Mouse (Mus musculus) ES-Bruce4 (cell line): ENCODE data around the gene Sh3rf1. TPM values are rescaled to one million over a fixed set of nuclear protein-coding genes. Genes with fewer than 3 reads are reported as not detected.

Source experiments
- H3K27ac ChIP-seq: 2 replicates; pipeline ENCODE4 v1.5.1; 2012; ENCODE audit warnings: low read length, inconsistent platforms; ENCODE audit not compliant: insufficient read depth
- H3K27me3 ChIP-seq: 2 replicates; pipeline ENCODE4 v1.6.1; 2012; ENCODE audit warnings: mild to moderate bottlenecking, low read length, inconsistent platforms; ENCODE audit not compliant: control insufficient read depth, poor library complexity, insufficient read depth, severe bottlenecking
- H3K36me3 ChIP-seq: 2 replicates; pipeline ENCODE4 v1.6.1; 2012; ENCODE audit warnings: inconsistent platforms, mild to moderate bottlenecking, low read length, moderate library complexity; ENCODE audit not compliant: control insufficient read depth, poor library complexity, insufficient read depth, severe bottlenecking
- H3K4me1 ChIP-seq: one replicate; pipeline ENCODE4 v1.8.1; 2011; ENCODE audit warnings: low read length; ENCODE audit not compliant: control insufficient read depth, insufficient read depth
- H3K4me3 ChIP-seq: 2 replicates; pipeline ENCODE4 v1.5.1; 2011; ENCODE audit warnings: low read depth, mild to moderate bottlenecking, low read length
- H3K9ac ChIP-seq: 2 replicates; pipeline ENCODE4 v1.6.1; 2012; ENCODE audit warnings: low read depth, mild to moderate bottlenecking, inconsistent platforms; ENCODE audit not compliant: poor library complexity, severe bottlenecking
- H3K9me3 ChIP-seq: replicated peaks from 2 replicates; pipeline ENCODE4 v1.6.1; 2012; ENCODE audit warnings: mild to moderate bottlenecking, low read length, inconsistent platforms; ENCODE audit not compliant: control insufficient read depth, poor library complexity, insufficient read depth, severe bottlenecking
- CTCF ChIP-seq: IDR thresholded peaks from one replicate; pipeline ENCODE4 v1.8.1; 2011; ENCODE audit warnings: low read depth, low read length
- EP300 ChIP-seq: IDR thresholded peaks from 2 replicates; pipeline ENCODE4 v1.6.1; 2011; ENCODE audit warnings: low read depth, low read length; ENCODE audit not compliant: insufficient read depth
- POLR2A ChIP-seq: IDR thresholded peaks from one replicate; pipeline ENCODE4 v1.8.1; 2011; ENCODE audit warnings: low read length; ENCODE audit not compliant: insufficient read depth
- polyA plus RNA-seq: library from polyadenylated mRNA; stranded (reverse); fragments of >200 nt; gene quantifications from 2 replicates; pipeline ENCODE4 v1.2.4, GENCODE M21; 2011; ENCODE audit warnings: low read depth; ENCODE audit not compliant: missing spikeins, insufficient read depth, insufficient read length

Gene Sh3rf1
- polyA plus RNA-seq, 1 experiment = 19.0 TPM

- H3K9ac ChIP-seq = no peak overlapping the region
- no peaks in the 10 kb centered on the region for H3K36me3 ChIP-seq
- H3K4me1 ChIP-seq = no peaks in the 10 kb centered on the region
- no peaks in the 10 kb centered on the region for H3K27me3 ChIP-seq
- TF ChIP-seq POLR2A (no peak), EP300 (no peak), CTCF (no peak)
- no peak overlapping the region for H3K27ac ChIP-seq
- H3K9me3 ChIP-seq = no peaks in the 10 kb centered on the region
- no peak overlapping the region for H3K4me3 ChIP-seq
Measured at GRCm38 (mm10) chr8:61181592-61181991, 42.1 kb upstream of the Sh3rf1 start.

- no peak overlapping the region for H3K9ac ChIP-seq
- no peak overlapping the region for H3K4me3 ChIP-seq
- no peaks in the 10 kb centered on the region for H3K4me1 ChIP-seq
- H3K36me3 ChIP-seq = no peaks in the 10 kb centered on the region
- no peaks in the 10 kb centered on the region for H3K9me3 ChIP-seq
- no peaks in the 10 kb centered on the region for H3K27me3 ChIP-seq
- no peak overlapping the region for H3K27ac ChIP-seq
- TF ChIP-seq POLR2A (no peak), EP300 (no peak), CTCF (no peak)
Measured at GRCm38 (mm10) chr8:61182020-61182419, 41.7 kb upstream of the Sh3rf1 start.

GRCm38 (mm10) chr8:61185274-61186198 is 38.1 kb upstream of the Sh3rf1 start:
- Histone ChIP-seq H3K9me3 (no peaks in the 10 kb centered on the region), H3K27ac (no peak overlapping the region), H3K27me3 (no peaks in the 10 kb centered on the region), H3K4me1 (no peaks in the 10 kb centered on the region), H3K4me3 (no peak overlapping the region), H3K36me3 (no peaks in the 10 kb centered on the region), H3K9ac (no peak overlapping the region)
- no peak for TF ChIP-seq EP300

- Histone ChIP-seq H3K4me1 (no peaks in the 10 kb centered on the region), H3K27ac (no peak overlapping the region), H3K9me3 (peaks cover 4% of the 10 kb centered on the region; the same call in 1 of the 2 replicates), H3K9ac (no peak overlapping the region), H3K4me3 (no peak overlapping the region), H3K27me3 (no peaks in the 10 kb centered on the region), H3K36me3 (no peaks in the 10 kb centered on the region)
- no peak for TF ChIP-seq EP300
- no peak for TF ChIP-seq CTCF
- no peak for TF ChIP-seq POLR2A
Measured at GRCm38 (mm10) chr8:61194306-61194925, 29.3 kb upstream of the Sh3rf1 start.

GRCm38 (mm10) chr8:61200254-61200887 is 23.3 kb upstream of the Sh3rf1 start:
- H3K9ac ChIP-seq = no peak overlapping the region

More at GRCm38 (mm10) chr8:61200254-61200887, 23.3 kb upstream of the Sh3rf1 start:
- no peak overlapping the region for H3K27ac ChIP-seq
- no peaks in the 10 kb centered on the region for H3K36me3 ChIP-seq
- H3K27me3 ChIP-seq = no peaks in the 10 kb centered on the region
- no peak overlapping the region for H3K4me3 ChIP-seq
- H3K4me1 ChIP-seq = no peaks in the 10 kb centered on the region
- 0 out of 2 replicates have a peak, but pooled peaks cover 7% of the 10 kb centered on the region for H3K9me3 ChIP-seq
- no peak for TF ChIP-seq EP300
- no peak for TF ChIP-seq POLR2A
- no peak for TF ChIP-seq CTCF
